Mouse (Mus musculus): ENCODE results near the gene Stard10. TPM values are rescaled to one million over a fixed set of nuclear protein-coding genes. Genes with fewer than 3 reads are reported as not detected.

Gene Stard10
- polyA plus RNA-seq, 1 experiment from 2014 or later = 6.2 TPM

- Histone ChIP-seq H3K9me3 (ENCODE audit: control insufficient read depth, low read length) (no peaks in the 10 kb centered on the region), H3K4me2 (ENCODE audit: low read length) (no peak overlapping the region), H3K4me3 (replicated peaks; ENCODE audit: low read length) (no peak overlapping the region), H3K27ac (ENCODE audit: low read length) (no peak overlapping the region), H3K9ac (replicated peaks; ENCODE audit: low read depth, low read length) (no peak overlapping the region), H3K27me3 (replicated peaks; ENCODE audit: control insufficient read depth, insufficient read depth, low read length) (no peaks in the 10 kb centered on the region), H3K36me3 (ENCODE audit: control insufficient read depth, insufficient read depth) (no peaks in the 10 kb centered on the region), H3K4me1 (replicated peaks; ENCODE audit: control insufficient read depth, insufficient read depth, low read length) (peaks cover 15% of the 10 kb centered on the region)
- 93% methylated on average over 5 of the region's 5 CpGs for WGBS
- no peak for ATAC-seq
Measured at GRCm38 (mm10) chr7:101332045-101332831, 15.4 kb downstream of the Stard10 start.

GRCm38 (mm10) chr7:101335228-101335627 lies 18.3 kb downstream of the Stard10 start:
- H3K27me3 ChIP-seq (replicated peaks; ENCODE audit: control insufficient read depth, insufficient read depth, low read length) = no peaks in the 10 kb centered on the region
- no peak overlapping the region for H3K4me2 ChIP-seq (ENCODE audit: low read length)
- H3K9me3 ChIP-seq (ENCODE audit: control insufficient read depth, low read length) = no peaks in the 10 kb centered on the region
- no peak overlapping the region for H3K27ac ChIP-seq (ENCODE audit: low read length)
- no peak overlapping the region for H3K9ac ChIP-seq (replicated peaks; ENCODE audit: low read depth, low read length)
- WGBS = 82% methylated on average over 2 of the region's 2 CpGs
- no peak overlapping the region for H3K4me3 ChIP-seq (replicated peaks; ENCODE audit: low read length)
- no peak for ATAC-seq
- H3K4me1 ChIP-seq (replicated peaks; ENCODE audit: control insufficient read depth, insufficient read depth, low read length) = no peaks in the 10 kb centered on the region
- no peaks in the 10 kb centered on the region for H3K36me3 ChIP-seq (ENCODE audit: control insufficient read depth, insufficient read depth)

GRCm38 (mm10) chr7:101336686-101337085 lies 19.8 kb downstream of the Stard10 start:
- Histone ChIP-seq H3K9me3 (ENCODE audit: control insufficient read depth, low read length) (no peaks in the 10 kb centered on the region), H3K9ac (replicated peaks; ENCODE audit: low read depth, low read length) (no peak overlapping the region), H3K4me1 (replicated peaks; ENCODE audit: control insufficient read depth, insufficient read depth, low read length) (no peaks in the 10 kb centered on the region), H3K36me3 (ENCODE audit: control insufficient read depth, insufficient read depth) (no peaks in the 10 kb centered on the region), H3K4me3 (replicated peaks; ENCODE audit: low read length) (no peak overlapping the region), H3K27me3 (replicated peaks; ENCODE audit: control insufficient read depth, insufficient read depth, low read length) (no peaks in the 10 kb centered on the region), H3K27ac (ENCODE audit: low read length) (no peak overlapping the region), H3K4me2 (ENCODE audit: low read length) (no peak overlapping the region)
- ATAC-seq = no peak
- WGBS = 82% methylated on average over 3 of the region's 3 CpGs

- H3K27ac ChIP-seq (ENCODE audit: low read length) = no peak overlapping the region
- no peak overlapping the region for H3K9ac ChIP-seq (replicated peaks; ENCODE audit: low read depth, low read length)
- H3K27me3 ChIP-seq (replicated peaks; ENCODE audit: control insufficient read depth, insufficient read depth, low read length) = no peaks in the 10 kb centered on the region
- H3K9me3 ChIP-seq (ENCODE audit: control insufficient read depth, low read length) = no peaks in the 10 kb centered on the region
- no peaks in the 10 kb centered on the region for H3K4me1 ChIP-seq (replicated peaks; ENCODE audit: control insufficient read depth, insufficient read depth, low read length)
- H3K4me2 ChIP-seq (ENCODE audit: low read length) = no peak overlapping the region
- no peak overlapping the region for H3K4me3 ChIP-seq (replicated peaks; ENCODE audit: low read length)
- WGBS = 85% methylated on average over 3 of the region's 3 CpGs
- H3K36me3 ChIP-seq (ENCODE audit: control insufficient read depth, insufficient read depth) = no peaks in the 10 kb centered on the region
- no peak for ATAC-seq
Measured at GRCm38 (mm10) chr7:101337401-101337800, 20.5 kb downstream of the Stard10 start.

- Histone ChIP-seq H3K36me3 (ENCODE audit: control insufficient read depth, insufficient read depth) (no peaks in the 10 kb centered on the region), H3K9ac (replicated peaks; ENCODE audit: low read depth, low read length) (no peak overlapping the region)
- WGBS = 66% methylated on average over 6 of the region's 6 CpGs
Measured at GRCm38 (mm10) chr7:101341405-101341804, 24.5 kb downstream of the Stard10 start.

GRCm38 (mm10) chr7:101343135-101343534 lies 26.2 kb downstream of the Stard10 start:
- H3K27me3 ChIP-seq (replicated peaks; ENCODE audit: control insufficient read depth, insufficient read depth, low read length) = no peaks in the 10 kb centered on the region
- no peaks in the 10 kb centered on the region for H3K36me3 ChIP-seq (ENCODE audit: control insufficient read depth, insufficient read depth)
- WGBS = 84% methylated on average over 7 of the region's 7 CpGs
- no peak for ATAC-seq
- no peak overlapping the region for H3K4me2 ChIP-seq (ENCODE audit: low read length)
- no peaks in the 10 kb centered on the region for H3K9me3 ChIP-seq (ENCODE audit: control insufficient read depth, low read length)
- no peak overlapping the region for H3K27ac ChIP-seq (ENCODE audit: low read length)
- no peak overlapping the region for H3K9ac ChIP-seq (replicated peaks; ENCODE audit: low read depth, low read length)
- H3K4me3 ChIP-seq (replicated peaks; ENCODE audit: low read length) = no peak overlapping the region
- H3K4me1 ChIP-seq (replicated peaks; ENCODE audit: control insufficient read depth, insufficient read depth, low read length) = peaks cover 8% of the 10 kb centered on the region

More at GRCm38 (mm10) chr7:101341405-101341804, 24.5 kb downstream of the Stard10 start:
- Histone ChIP-seq H3K4me3 (replicated peaks; ENCODE audit: low read length) (no peak overlapping the region), H3K9me3 (ENCODE audit: control insufficient read depth, low read length) (no peaks in the 10 kb centered on the region), H3K27ac (ENCODE audit: low read length) (no peak overlapping the region), H3K4me1 (replicated peaks; ENCODE audit: control insufficient read depth, insufficient read depth, low read length) (no peaks in the 10 kb centered on the region), H3K27me3 (replicated peaks; ENCODE audit: control insufficient read depth, insufficient read depth, low read length) (no peaks in the 10 kb centered on the region), H3K4me2 (ENCODE audit: low read length) (no peak overlapping the region)
- ATAC-seq = no peak

GRCm38 (mm10) chr7:101344892-101345291 lies 28.0 kb downstream of the Stard10 start:
- Histone ChIP-seq H3K27ac (ENCODE audit: low read length) (no peak overlapping the region), H3K36me3 (ENCODE audit: control insufficient read depth, insufficient read depth) (no peaks in the 10 kb centered on the region), H3K27me3 (replicated peaks; ENCODE audit: control insufficient read depth, insufficient read depth, low read length) (no peaks in the 10 kb centered on the region), H3K9me3 (ENCODE audit: control insufficient read depth, low read length) (no peaks in the 10 kb centered on the region), H3K9ac (replicated peaks; ENCODE audit: low read depth, low read length) (no peak overlapping the region), H3K4me2 (ENCODE audit: low read length) (no peak overlapping the region), H3K4me3 (replicated peaks; ENCODE audit: low read length) (no peak overlapping the region), H3K4me1 (replicated peaks; ENCODE audit: control insufficient read depth, insufficient read depth, low read length) (peaks cover 14% of the 10 kb centered on the region)
- ATAC-seq = no peak
- WGBS = 75% methylated on average over 4 of the region's 4 CpGs

GRCm38 (mm10) chr7:101346991-101347390 lies 30.1 kb downstream of the Stard10 start:
- no peaks in the 10 kb centered on the region for H3K36me3 ChIP-seq (ENCODE audit: control insufficient read depth, insufficient read depth)
- H3K4me2 ChIP-seq (ENCODE audit: low read length) = no peak overlapping the region
- WGBS = 82% methylated on average over 2 of the region's 2 CpGs
- H3K27ac ChIP-seq (ENCODE audit: low read length) = no peak overlapping the region
- H3K27me3 ChIP-seq (replicated peaks; ENCODE audit: control insufficient read depth, insufficient read depth, low read length) = no peaks in the 10 kb centered on the region
- ATAC-seq = no peak
- no peaks in the 10 kb centered on the region for H3K9me3 ChIP-seq (ENCODE audit: control insufficient read depth, low read length)
- no peak overlapping the region for H3K4me3 ChIP-seq (replicated peaks; ENCODE audit: low read length)
- peaks cover 14% of the 10 kb centered on the region for H3K4me1 ChIP-seq (replicated peaks; ENCODE audit: control insufficient read depth, insufficient read depth, low read length)
- H3K9ac ChIP-seq (replicated peaks; ENCODE audit: low read depth, low read length) = no peak overlapping the region

GRCm38 (mm10) chr7:101347767-101348270 lies 30.9 kb downstream of the Stard10 start, which contains the start of gene Arap1:
Gene Arap1 (plus strand): TSS chr7:101348067.
- Histone ChIP-seq H3K4me1 (replicated peaks; ENCODE audit: control insufficient read depth, insufficient read depth, low read length) (peaks cover 14% of the 10 kb centered on the region), H3K36me3 (ENCODE audit: control insufficient read depth, insufficient read depth) (no peaks in the 10 kb centered on the region), H3K9me3 (ENCODE audit: control insufficient read depth, low read length) (no peaks in the 10 kb centered on the region), H3K27me3 (replicated peaks; ENCODE audit: control insufficient read depth, insufficient read depth, low read length) (no peaks in the 10 kb centered on the region), H3K4me2 (ENCODE audit: low read length) (peak within 1 kb of the TSS; percentile 96), H3K9ac (replicated peaks; ENCODE audit: low read depth, low read length) (peak within 1 kb of the TSS; percentile 49), H3K27ac (ENCODE audit: low read length) (no peak within 1 kb of the TSS), H3K4me3 (replicated peaks; ENCODE audit: low read length) (peak within 1 kb of the TSS; percentile 52)
- ATAC-seq = peak; percentile 63
- under 1% methylated on average over 35 of the region's 35 CpGs for WGBS

All from forebrain, embryonic 16.5 days (tissue).